Mouse (Mus musculus) cerebellum, adult 11-12 months (tissue): ENCODE data around the gene Fignl1.
A peak's percentile ranks its signal among the peaks of the same experiment; 100 is the strongest.

ENCODE experiments used
- DNase-seq: peaks from one replicate; pipeline ENCODE4 v3.0.0; 2022

The Fignl1 gene

GRCm38 (mm10) chr11:11808035-11808819 lies 535 bp downstream of the Fignl1 start:
- DNase-seq: no peak

DNA sequence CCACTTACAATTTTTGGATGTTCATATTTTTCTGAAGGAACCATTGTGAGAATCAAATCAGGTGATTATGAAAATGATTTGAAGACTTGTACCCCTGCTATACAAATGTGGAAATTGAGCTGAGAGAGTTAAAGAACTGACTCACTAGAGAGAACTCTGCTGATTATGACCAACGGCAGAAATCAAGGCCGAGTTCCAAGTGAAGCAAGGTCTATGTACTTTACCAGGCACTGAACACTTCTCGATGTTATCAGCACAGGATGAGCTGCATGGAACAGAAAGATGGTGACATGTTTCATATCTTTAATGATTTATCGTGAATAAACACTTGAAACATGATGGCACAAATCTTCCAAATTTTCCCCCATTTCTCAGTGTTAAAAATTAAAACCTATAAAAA lies 2.8 kb downstream of the Fignl1 start:
- no peak for DNase-seq

DNA sequence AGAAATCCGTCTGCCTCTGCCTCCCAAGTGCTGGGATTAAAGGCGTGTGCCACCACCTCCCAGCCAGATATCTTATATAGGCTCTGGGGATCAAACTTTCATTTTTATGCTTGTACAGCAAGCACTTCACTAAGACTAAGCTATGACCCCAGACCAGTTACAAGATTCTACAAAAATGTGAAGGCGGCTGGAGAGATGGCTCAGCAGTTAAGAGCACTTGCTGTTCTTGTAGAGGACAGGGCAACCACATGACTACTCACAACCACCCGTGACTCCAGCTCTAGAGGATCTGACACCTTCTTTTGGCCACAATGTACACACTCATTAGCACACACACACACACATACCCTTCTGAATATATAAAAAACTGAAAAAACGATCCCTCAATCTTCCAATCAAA lies 4.3 kb downstream of the Fignl1 start:
- no peak for DNase-seq

DNA sequence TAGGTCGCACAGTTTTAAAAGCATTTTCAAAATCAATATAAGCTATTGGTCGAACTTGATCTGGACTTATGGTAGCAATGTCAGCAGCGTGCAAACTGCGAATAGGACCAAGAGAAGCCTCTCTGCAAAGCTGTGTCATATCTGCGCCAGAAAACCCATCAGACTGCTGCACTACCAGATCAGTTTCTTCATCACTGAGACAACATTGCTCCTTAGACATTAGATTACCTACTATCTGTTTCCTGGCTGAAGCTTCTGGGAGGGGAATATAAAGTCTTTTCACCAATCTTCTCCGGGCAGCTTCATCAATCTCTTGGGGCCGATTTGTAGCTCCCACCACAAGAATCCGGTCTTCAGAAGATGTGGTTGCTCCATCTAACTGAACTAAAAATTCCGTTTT lies 7.7 kb downstream of the Fignl1 start:
- DNase-seq: no peak

- no peak for DNase-seq
These were observed 8.5 kb downstream of the Fignl1 start for GRCm38 (mm10) chr11:11800304-11800703.

- DNase-seq: no peak
These were observed 10.1 kb downstream of the Fignl1 start for GRCm38 (mm10) chr11:11798690-11799089.

- DNase-seq: no peak
These were observed 14.1 kb downstream of the Fignl1 start for GRCm38 (mm10) chr11:11794626-11795025.

GRCm38 (mm10) chr11:11788521-11788974 lies 20.2 kb downstream of the Fignl1 start:
- peak; percentile 38 for DNase-seq

DNA sequence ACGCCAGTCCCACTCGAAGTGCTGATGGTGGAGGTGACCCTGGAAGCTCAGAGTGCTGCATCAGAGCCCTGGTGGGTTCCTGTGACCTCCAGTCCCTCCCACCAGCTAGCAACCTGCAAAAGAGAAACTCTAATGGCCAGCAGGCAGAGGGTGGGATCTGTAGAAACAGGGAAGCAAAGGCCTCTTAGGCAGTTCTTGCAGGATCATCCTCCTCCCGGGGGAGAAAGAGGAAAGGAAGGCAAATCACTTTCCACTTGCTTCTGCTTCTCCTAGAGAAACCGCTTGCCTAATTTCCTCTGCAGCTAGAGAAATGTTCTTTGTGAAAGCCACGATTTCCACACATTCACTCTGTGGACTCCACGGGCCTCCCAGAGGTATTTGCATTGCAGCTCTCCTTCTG lies 23.3 kb downstream of the Fignl1 start:
- no peak for DNase-seq

- DNase-seq: no peak
These were observed 27.0 kb downstream of the Fignl1 start for GRCm38 (mm10) chr11:11781728-11782127.

- DNase-seq: no peak
These were observed 30.4 kb downstream of the Fignl1 start for GRCm38 (mm10) chr11:11778345-11778744.

DNA sequence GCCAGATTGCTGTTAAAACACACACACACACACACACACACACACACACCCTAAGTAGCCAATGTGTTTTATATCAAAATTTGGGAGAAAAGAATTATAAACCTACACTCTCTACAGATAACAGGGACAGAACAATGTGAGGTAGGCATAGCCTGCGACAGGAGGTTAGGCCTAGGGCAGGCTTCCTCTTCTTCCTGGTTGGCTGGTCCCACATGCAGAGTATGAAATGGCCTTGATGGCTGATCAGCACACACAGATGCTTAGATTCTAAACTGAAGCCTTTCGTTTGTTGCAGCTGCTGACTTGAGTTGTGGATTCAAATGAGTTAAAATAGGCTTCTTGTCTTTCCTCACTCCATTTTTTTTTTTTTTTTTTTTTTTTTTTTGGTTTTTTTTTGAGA lies 31.0 kb downstream of the Fignl1 start:
- DNase-seq: no peak

GRCm38 (mm10) chr11:11777246-11777645 lies 31.5 kb downstream of the Fignl1 start:
- no peak for DNase-seq

DNA sequence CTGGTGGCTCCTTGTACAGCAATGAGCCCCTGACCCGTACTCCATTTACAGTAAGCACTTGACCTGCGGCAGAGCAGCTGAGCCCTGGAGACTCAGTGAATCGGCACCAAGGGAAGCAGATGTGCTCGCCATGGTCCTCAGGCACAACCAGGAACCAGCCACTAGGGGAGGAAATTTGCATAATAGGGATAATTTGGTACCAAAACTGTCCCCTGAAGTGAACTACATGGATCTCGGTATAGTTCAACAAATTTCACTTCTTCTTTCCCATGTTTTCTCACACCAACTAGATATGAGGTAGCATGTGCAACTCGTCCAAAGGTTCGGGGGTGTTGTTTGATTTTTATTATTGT lies 32.0 kb downstream of the Fignl1 start:
- no peak for DNase-seq

- DNase-seq: no peak
These were observed 32.5 kb downstream of the Fignl1 start for GRCm38 (mm10) chr11:11776071-11776821.

- DNase-seq: no peak
These were observed 33.9 kb downstream of the Fignl1 start for GRCm38 (mm10) chr11:11774893-11775292.

- DNase-seq: no peak
These were observed 34.4 kb downstream of the Fignl1 start for GRCm38 (mm10) chr11:11774384-11774783.

- no peak for DNase-seq
These were observed 36.6 kb downstream of the Fignl1 start for GRCm38 (mm10) chr11:11772196-11772595.

GRCm38 (mm10) chr11:11770691-11771090 lies 38.1 kb downstream of the Fignl1 start:
- DNase-seq: no peak

DNA sequence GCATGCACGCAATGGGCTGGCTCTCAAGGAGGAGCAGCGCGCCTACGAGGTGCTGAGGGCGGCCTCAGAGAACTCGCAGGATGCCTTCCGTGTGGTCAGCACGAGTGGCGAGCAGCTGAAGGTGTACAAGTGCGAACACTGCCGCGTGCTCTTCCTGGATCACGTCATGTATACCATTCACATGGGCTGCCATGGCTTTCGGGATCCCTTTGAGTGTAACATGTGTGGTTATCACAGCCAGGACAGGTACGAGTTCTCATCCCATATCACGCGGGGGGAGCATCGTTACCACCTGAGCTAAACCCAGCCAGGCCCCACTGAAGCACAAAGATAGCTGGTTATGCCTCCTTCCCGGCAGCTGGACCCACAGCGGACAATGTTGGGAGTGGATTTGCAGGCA lies 39.5 kb downstream of the Fignl1 start:
- no peak for DNase-seq

GRCm38 (mm10) chr11:11768057-11768456 lies 40.7 kb downstream of the Fignl1 start:
- no peak for DNase-seq

- DNase-seq: no peak
These were observed 42.0 kb downstream of the Fignl1 start for GRCm38 (mm10) chr11:11766736-11767135.

DNA sequence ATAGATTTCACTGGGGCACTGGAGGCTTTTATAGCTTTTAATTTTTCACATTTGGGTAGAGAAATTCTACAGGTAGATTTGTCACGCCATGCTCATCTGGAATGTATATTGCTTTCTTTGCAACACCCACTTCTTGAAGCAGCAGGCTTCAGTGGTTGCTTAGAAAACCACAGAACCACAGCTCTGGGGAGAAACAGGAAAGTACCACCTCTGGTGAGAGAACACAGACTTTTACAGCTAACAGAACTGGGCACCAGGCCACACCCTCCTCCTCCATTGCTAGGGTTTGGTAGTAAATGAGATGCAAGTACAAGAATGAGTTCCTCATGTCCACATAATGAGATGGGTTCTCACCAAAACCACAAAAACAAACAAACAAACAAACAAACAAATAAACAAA lies 42.7 kb downstream of the Fignl1 start:
- no peak for DNase-seq

DNA sequence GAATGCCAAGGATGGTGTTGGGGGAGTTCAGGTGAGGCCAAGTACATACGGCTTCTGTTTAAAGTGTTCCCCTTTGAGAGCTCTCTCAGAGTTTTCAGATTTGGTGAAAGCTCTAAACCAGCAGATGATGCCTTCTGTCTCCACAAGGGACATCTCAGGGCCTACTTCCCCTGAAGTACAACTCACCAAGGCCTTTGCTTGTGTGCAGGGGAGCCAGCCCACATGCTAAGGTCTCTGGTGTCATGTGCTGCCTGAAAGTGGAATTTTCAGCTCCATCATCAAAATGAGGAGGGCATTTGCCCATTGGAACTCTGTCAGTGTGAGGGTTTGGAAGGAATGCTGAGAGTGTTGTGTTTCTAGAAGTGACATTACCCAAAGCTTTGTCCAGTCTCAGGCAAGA lies 43.3 kb downstream of the Fignl1 start:
- no peak for DNase-seq
